Mouse (Mus musculus): ENCODE data around the gene Nmrk2.

Nmrk2 gene

DNA sequence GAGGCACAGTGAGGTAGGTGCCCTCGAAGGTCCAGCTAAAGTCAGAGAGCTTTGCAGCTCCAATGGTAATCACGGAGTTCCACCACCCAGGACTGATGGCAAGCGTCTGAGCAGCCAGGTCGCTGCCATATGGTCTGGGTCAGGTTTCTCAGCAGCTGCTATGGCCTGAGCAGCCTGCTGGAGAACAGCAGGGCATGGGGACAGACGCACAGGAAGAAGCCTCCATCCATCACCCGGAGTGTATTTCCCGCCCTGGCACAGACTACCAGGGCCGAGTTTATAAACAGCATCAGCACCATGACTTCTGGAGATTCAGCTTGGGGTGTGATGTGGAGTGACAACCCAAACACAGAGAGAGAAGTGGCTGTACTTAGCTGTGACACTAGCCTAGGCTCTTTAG, 36.7 kb downstream of the Nmrk2 start:
- DNase-seq (ENCODE audit: low spot score) = no peak

GRCm38 (mm10) chr10:81162318-81162652, 39.6 kb downstream of the Nmrk2 start:
- DNase-seq (ENCODE audit: low spot score) = no peak

DNA sequence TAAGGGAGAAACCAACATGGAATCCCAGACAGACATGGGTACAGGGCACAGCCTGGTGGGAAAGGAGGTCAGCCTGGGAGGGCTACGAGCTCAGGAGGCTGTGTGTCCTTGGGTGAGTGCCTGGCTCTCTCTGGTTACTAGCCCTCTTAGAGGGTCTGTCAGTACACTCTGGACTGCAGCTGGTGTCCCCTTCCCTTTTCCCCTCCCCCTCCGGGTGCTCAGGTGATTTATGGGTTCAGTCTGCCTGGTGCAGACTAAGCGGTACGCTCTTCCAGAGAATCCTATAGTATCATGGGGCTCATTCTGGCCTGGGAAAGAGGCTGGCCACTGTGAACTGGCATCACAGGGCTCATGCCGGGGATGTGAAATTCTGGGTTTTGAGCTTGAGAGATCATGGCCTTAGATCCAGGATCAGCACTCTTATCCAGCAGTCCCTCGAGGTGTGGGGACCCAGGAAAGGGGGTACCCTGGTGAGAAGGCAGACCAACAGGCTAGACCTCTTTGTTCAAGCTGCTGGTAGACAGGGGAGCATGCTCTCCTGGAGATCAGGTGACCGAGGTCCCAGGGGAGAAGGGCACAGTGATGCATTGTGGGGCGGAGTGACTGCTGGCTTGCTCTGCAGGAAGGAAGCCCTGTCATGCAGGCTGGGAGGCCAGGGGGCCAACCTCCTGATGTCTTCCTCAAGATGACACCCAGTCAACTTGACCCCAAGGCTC, 40.1 kb downstream of the Nmrk2 start:
- no peak for DNase-seq (ENCODE audit: low spot score)

DNA sequence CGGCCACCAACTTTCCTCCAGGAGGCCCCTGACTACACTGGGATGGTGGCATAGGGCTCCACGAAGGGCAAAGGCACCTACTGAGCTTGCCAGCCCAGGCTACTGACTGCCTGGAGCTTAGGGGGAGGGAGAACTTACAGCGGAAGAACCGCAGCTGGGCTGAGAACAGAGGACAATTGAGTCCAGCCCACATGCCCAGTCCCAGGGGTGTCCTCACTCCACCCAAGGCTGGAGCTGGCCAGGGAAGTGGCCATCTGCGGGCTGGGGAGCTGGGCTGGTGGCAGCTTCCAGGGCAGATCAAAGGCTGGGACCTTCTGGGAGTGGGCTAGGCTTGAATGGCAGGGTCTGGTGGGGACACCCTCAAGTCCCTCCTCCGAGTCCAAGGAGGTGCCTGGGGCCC, 47.1 kb downstream of the Nmrk2 start:
- DNase-seq (ENCODE audit: low spot score) = no peak

DNA sequence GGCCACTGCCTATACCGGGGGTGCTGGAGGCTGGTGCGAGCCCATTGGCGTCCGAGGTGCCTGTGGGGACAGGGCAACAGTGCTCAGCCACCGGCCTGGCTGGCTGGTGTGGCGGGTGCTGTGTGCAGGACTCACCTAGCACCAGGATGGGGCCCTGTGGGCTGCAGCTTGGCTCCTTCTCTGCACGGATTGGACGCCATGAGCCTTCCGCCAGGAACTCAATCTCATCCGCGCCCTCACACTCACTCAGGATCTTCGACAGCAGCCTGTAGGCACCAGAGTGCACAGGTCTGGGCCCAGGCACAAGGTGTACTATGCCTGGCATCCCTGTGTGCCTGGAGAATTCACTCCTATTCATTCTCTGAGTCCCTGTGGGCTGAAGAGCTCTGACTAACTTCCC, 47.5 kb downstream of the Nmrk2 start:
- no peak for DNase-seq (ENCODE audit: low spot score)

GRCm38 (mm10) chr10:81152609-81153008, 49.2 kb downstream of the Nmrk2 start:
- peak; percentile 66 for DNase-seq (ENCODE audit: low spot score)

GRCm38 (mm10) chr10:81151261-81151660, 50.6 kb downstream of the Nmrk2 start:
- DNase-seq (ENCODE audit: low spot score) = no peak

Measured in yolk sac, embryonic 10.5 days (tissue).